Comparison of ENCODE assay signal across 8 mouse cellular contexts in the genomic region with DNA sequence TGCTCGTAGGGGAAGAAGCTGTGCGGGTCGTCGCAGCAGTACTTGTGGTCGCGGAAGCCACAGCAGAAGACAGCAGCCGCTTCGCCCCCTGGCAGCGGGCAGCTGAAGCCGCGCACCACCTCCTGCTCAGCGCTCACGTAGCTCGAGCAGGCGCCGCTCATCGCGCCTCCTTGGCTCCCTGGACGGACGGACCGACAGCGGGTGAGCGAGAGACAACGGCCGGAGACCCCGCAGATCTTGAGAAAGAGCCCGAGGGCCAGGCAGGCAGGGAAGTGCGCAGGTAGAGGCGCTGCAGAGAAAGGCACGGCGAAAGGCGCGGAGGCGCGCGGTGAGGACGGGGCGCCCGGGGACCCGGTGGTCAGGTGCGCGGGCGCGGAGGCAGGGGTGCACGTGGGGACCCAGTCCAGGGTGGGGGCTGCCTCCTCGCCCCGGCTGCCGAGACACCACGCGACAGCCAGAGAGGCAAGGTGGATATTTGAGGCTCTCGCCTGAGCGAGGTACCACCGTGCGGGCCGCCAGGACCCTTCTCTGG. TPM values are rescaled to one million over a fixed set of nuclear protein-coding genes. Genes with fewer than 3 reads are reported as not detected.
A peak's percentile ranks its signal among the peaks of the same experiment; 100 is the strongest.
DNase-seq lines count a peak whose midpoint lies in the region; ATAC-seq and TF ChIP-seq lines count a peak whose summit lies in the region.

Gene Shisal2a, minus strand, starts transcription at position 167 of the 532 bp plus-strand sequence.

- peak; percentile 38 for TF ChIP-seq CTCF in lung, postnatal 0 days (IDR thresholded peaks at IDR 0.05)

- DNase-seq in lung, postnatal 0 days (ENCODE audit: low spot score), result no peak
- DNase-seq in lung, postnatal 14 days, result no peak
- peak; percentile 36 for DNase-seq in forebrain, embryonic 10.5 days (ENCODE audit: extremely low spot score, low spot score)
- DNase-seq in intestine, embryonic 14.5 days (ENCODE audit: low spot score), result peak; percentile 70
- DNase-seq in midbrain, embryonic 14.5 days, result peak; percentile 67
- no peak for DNase-seq in adipocyte (ENCODE audit: low spot score)
- no peak for DNase-seq in frontal cortex, postnatal 14 days (ENCODE audit: low spot score in 2 of 2)
- DNase-seq in layer of hippocampus, postnatal 10 days (ENCODE audit: low spot score in 2 of 2), result no peak

- peak within 1 kb of the TSS; percentile 68 for H3K4me2 ChIP-seq in lung, postnatal 0 days (replicated peaks; ENCODE audit: low read depth, low read length)
- H3K4me2 ChIP-seq in intestine, embryonic 14.5 days (ENCODE audit: low read length), result peak within 1 kb of the TSS; percentile 76
- H3K4me2 ChIP-seq in midbrain, embryonic 14.5 days (ENCODE audit: low read length), result peak within 1 kb of the TSS; percentile 76

- peak within 1 kb of the TSS; percentile 40 for H3K4me3 ChIP-seq in lung, postnatal 0 days (ENCODE audit: low read depth, low read length)
- peak within 1 kb of the TSS; percentile 63 for H3K4me3 ChIP-seq in forebrain, embryonic 10.5 days
- peak within 1 kb of the TSS; percentile 47 for H3K4me3 ChIP-seq in intestine, embryonic 14.5 days (ENCODE audit: low read depth, low read length)
- peak within 1 kb of the TSS; percentile 49 for H3K4me3 ChIP-seq in midbrain, embryonic 14.5 days (replicated peaks; ENCODE audit: low read depth, low read length)

- H3K36me3 ChIP-seq in lung, postnatal 0 days (ENCODE audit: insufficient read depth, low read length), result no peaks in the 10 kb centered on the region
- H3K36me3 ChIP-seq in forebrain, embryonic 10.5 days (replicated peaks), result no peaks in the 10 kb centered on the region
- H3K36me3 ChIP-seq in intestine, embryonic 14.5 days (ENCODE audit: control insufficient read depth, insufficient read depth, low read length), result no peaks in the 10 kb centered on the region
- no peaks in the 10 kb centered on the region for H3K36me3 ChIP-seq in midbrain, embryonic 14.5 days (ENCODE audit: control insufficient read depth, insufficient read depth, low read length)

- H3K27me3 ChIP-seq in lung, postnatal 0 days (replicated peaks; ENCODE audit: insufficient read depth, low read length), result 0 out of 2 replicates have a peak, but pooled peaks cover 8% of the 10 kb centered on the region
- H3K27me3 ChIP-seq in forebrain, embryonic 10.5 days (ENCODE audit: poor library complexity, severe bottlenecking), result peaks cover 64% of the 10 kb centered on the region
- peaks cover 10% of the 10 kb centered on the region for H3K27me3 ChIP-seq in intestine, embryonic 14.5 days (replicated peaks; ENCODE audit: control insufficient read depth, insufficient read depth, low read length)
- H3K27me3 ChIP-seq in midbrain, embryonic 14.5 days (ENCODE audit: control insufficient read depth, insufficient read depth, low read length), result peaks cover 11% of the 10 kb centered on the region; the same call in 1 of the 2 replicates

- TF ChIP-seq EP300 in lung, postnatal 0 days (IDR thresholded peaks at IDR 0.05), result no peak

- no peaks in the 10 kb centered on the region for H3K9me3 ChIP-seq in lung, postnatal 0 days (ENCODE audit: low read length)
- H3K9me3 ChIP-seq in forebrain, embryonic 10.5 days, result no peaks in the 10 kb centered on the region
- no peaks in the 10 kb centered on the region for H3K9me3 ChIP-seq in intestine, embryonic 14.5 days (ENCODE audit: control insufficient read depth, low read length)
- no peaks in the 10 kb centered on the region for H3K9me3 ChIP-seq in midbrain, embryonic 14.5 days (ENCODE audit: control insufficient read depth, low read length)

- no peaks in the 10 kb centered on the region for H3K4me1 ChIP-seq in lung, postnatal 0 days (ENCODE audit: insufficient read depth, low read depth, low read length)
- H3K4me1 ChIP-seq in forebrain, embryonic 10.5 days, result peaks cover 44% of the 10 kb centered on the region
- peaks cover 9% of the 10 kb centered on the region for H3K4me1 ChIP-seq in intestine, embryonic 14.5 days (replicated peaks; ENCODE audit: control insufficient read depth, insufficient read depth, low read length)
- peaks cover 19% of the 10 kb centered on the region for H3K4me1 ChIP-seq in midbrain, embryonic 14.5 days (ENCODE audit: control insufficient read depth, insufficient read depth, low read length)

- no peak within 1 kb of the TSS for H3K9ac ChIP-seq in lung, postnatal 0 days (replicated peaks; ENCODE audit: low read depth)
- peak within 1 kb of the TSS; percentile 54 for H3K9ac ChIP-seq in intestine, embryonic 14.5 days (ENCODE audit: low read length)
- H3K9ac ChIP-seq in midbrain, embryonic 14.5 days (replicated peaks; ENCODE audit: low read length), result peak within 1 kb of the TSS; percentile 67

- no peak within 1 kb of the TSS for H3K27ac ChIP-seq in lung, postnatal 0 days (ENCODE audit: low read length)
- H3K27ac ChIP-seq in forebrain, embryonic 10.5 days, result peak within 1 kb of the TSS; percentile 83
- H3K27ac ChIP-seq in intestine, embryonic 14.5 days (ENCODE audit: low read depth), result no peak within 1 kb of the TSS
- peak within 1 kb of the TSS; percentile 26; the same call in 1 of the 2 replicates for H3K27ac ChIP-seq in midbrain, embryonic 14.5 days (replicated peaks; ENCODE audit: low read depth, low read length)

- no peak for ATAC-seq in lung, postnatal 0 days
- ATAC-seq in intestine, embryonic 14.5 days (replicated peaks; ENCODE audit: low FRiP score, low TSS enrichment, low read depth), result no peak
- ATAC-seq in midbrain, embryonic 14.5 days (ENCODE audit: low FRiP score, low TSS enrichment), result peak; percentile 46; the same call in 1 of the 2 replicates

- 3% methylated on average over 52 of the region's 55 CpGs for WGBS in lung, postnatal 0 days
- WGBS in forebrain, embryonic 10.5 days, result 2% methylated on average over 55 of the region's 55 CpGs
- 3% methylated on average over 55 of the region's 55 CpGs for WGBS in intestine, embryonic 14.5 days
- 2% methylated on average over 55 of the region's 55 CpGs for WGBS in midbrain, embryonic 14.5 days

RNA-seq across cellular contexts. Expression of gene Shisal2a, which starts in this region (rescaled TPM):
- 0.83 and 1.1 TPM in 2 replicates for polyA plus RNA-seq in lung, postnatal 0 days (2015; fragmentation: Nextera tagmentation; extraction: Ambion mirVana)
- polyA plus RNA-seq in forebrain, embryonic 10.5 days (2016; fragmentation: Nextera tagmentation; extraction: Ambion mirVana), result 1.7 and 1.8 TPM in 2 replicates
- polyA plus RNA-seq in intestine, embryonic 14.5 days (2014; fragmentation: Nextera tagmentation; extraction: Ambion mirVana), result 1.7 and 3.4 TPM in 2 replicates
- polyA plus RNA-seq in midbrain, embryonic 14.5 days (2014; fragmentation: Nextera tagmentation; extraction: Ambion mirVana), result 4.9 and 6.6 TPM in 2 replicates
- not detected for total RNA-seq in layer of hippocampus, postnatal 10 days (2021)

Comparison
In these comparisons a context has a peak if more than half of its experiments do, and no peak if none do; other contexts are left out.
1. DNase-seq: peak in forebrain, embryonic 10.5 days (single experiment), intestine, embryonic 14.5 days (single experiment) and midbrain, embryonic 14.5 days (single experiment); none in lung, postnatal 0 days (single experiment), lung, postnatal 14 days (single experiment), adipocyte (single experiment), frontal cortex, postnatal 14 days (0 of 2) and layer of hippocampus, postnatal 10 days (0 of 2).
2. H3K27ac ChIP-seq: peak in forebrain, embryonic 10.5 days (single experiment) and midbrain, embryonic 14.5 days (single experiment); none in lung, postnatal 0 days (single experiment) and intestine, embryonic 14.5 days (single experiment).
3. Peak in every context shown above with its lines, with median percentiles within 50 percentile points of each other: H3K4me2 ChIP-seq and H3K4me3 ChIP-seq.